Mouse (Mus musculus): ENCODE results near the gene Dync1li2.

Gene Dync1li2

GRCm38 (mm10) chr8:104414204-104414603 lies 28.6 kb downstream of the Dync1li2 start:
- no peak for DNase-seq (ENCODE audit: low spot score in 2 of 2)

- no peak for DNase-seq (ENCODE audit: low spot score in 2 of 2)
Observed at GRCm38 (mm10) chr8:104413770-104414169, 29.1 kb downstream of the Dync1li2 start.

GRCm38 (mm10) chr8:104412805-104413532 lies 29.9 kb downstream of the Dync1li2 start:
- DNase-seq (ENCODE audit: low spot score in 2 of 2), result no peak

GRCm38 (mm10) chr8:104411972-104412371 lies 30.9 kb downstream of the Dync1li2 start:
- DNase-seq (ENCODE audit: low spot score in 2 of 2), result no peak

GRCm38 (mm10) chr8:104411468-104411867 lies 31.4 kb downstream of the Dync1li2 start:
- DNase-seq (ENCODE audit: low spot score in 2 of 2), result no peak

GRCm38 (mm10) chr8:104410628-104411273 lies 32.1 kb downstream of the Dync1li2 start:
- DNase-seq (ENCODE audit: low spot score in 2 of 2), result no peak

- no peak for DNase-seq (ENCODE audit: low spot score in 2 of 2)
Observed at GRCm38 (mm10) chr8:104408328-104409110, 34.3 kb downstream of the Dync1li2 start.

- DNase-seq (ENCODE audit: low spot score in 2 of 2), result no peak
Observed at GRCm38 (mm10) chr8:104406340-104407128, 36.3 kb downstream of the Dync1li2 start.

GRCm38 (mm10) chr8:104405430-104406187 lies 37.2 kb downstream of the Dync1li2 start:
- DNase-seq (ENCODE audit: low spot score in 2 of 2), result no peak

GRCm38 (mm10) chr8:104403596-104403995 lies 39.3 kb downstream of the Dync1li2 start:
- no peak for DNase-seq (ENCODE audit: low spot score in 2 of 2)

GRCm38 (mm10) chr8:104395703-104396357 lies 47.0 kb downstream of the Dync1li2 start, which contains the start of gene Cmtm4:
TSS of gene Cmtm4 (minus strand) at chr8:104395807.
- peak in 1 of 2 experiments; percentile 12 for DNase-seq (ENCODE audit: low spot score in 2 of 2)

GRCm38 (mm10) chr8:104394801-104395702 lies 47.8 kb downstream of the Dync1li2 start:
- peak; percentile 18 to 24 for DNase-seq (ENCODE audit: low spot score in 2 of 2)

- DNase-seq (ENCODE audit: low spot score in 2 of 2), result no peak
Observed at GRCm38 (mm10) chr8:104393767-104394166, 49.1 kb downstream of the Dync1li2 start.

- no peak for DNase-seq (ENCODE audit: low spot score in 2 of 2)
Observed at GRCm38 (mm10) chr8:104393139-104393538, 49.7 kb downstream of the Dync1li2 start.

GRCm38 (mm10) chr8:104390245-104390644 lies 52.6 kb downstream of the Dync1li2 start:
- DNase-seq (ENCODE audit: low spot score in 2 of 2), result no peak

GRCm38 (mm10) chr8:104387980-104388379 lies 54.9 kb downstream of the Dync1li2 start:
- no peak for DNase-seq (ENCODE audit: low spot score in 2 of 2)

GRCm38 (mm10) chr8:104387501-104387900 lies 55.3 kb downstream of the Dync1li2 start:
- no peak for DNase-seq (ENCODE audit: low spot score in 2 of 2)

- DNase-seq (ENCODE audit: low spot score in 2 of 2), result no peak
Observed at GRCm38 (mm10) chr8:104386693-104387092, 56.2 kb downstream of the Dync1li2 start.

GRCm38 (mm10) chr8:104383977-104384376 lies 58.9 kb downstream of the Dync1li2 start:
- DNase-seq (ENCODE audit: low spot score in 2 of 2), result no peak

All from natural killer cell, adult 2 months (primary cell).